Mouse (Mus musculus): ENCODE measurements around the gene Il17ra.
A peak's percentile ranks its signal among the peaks of the same experiment; 100 is the strongest.

Gene Il17ra

GRCm38 (mm10) chr6:120471991-120472441 lies 9.0 kb downstream of the Il17ra start:
- DNase-seq (ENCODE audit: low spot score in 2 of 2), result no peak

GRCm38 (mm10) chr6:120472455-120473140 lies 9.6 kb downstream of the Il17ra start:
- DNase-seq (ENCODE audit: low spot score in 2 of 2), result no peak

GRCm38 (mm10) chr6:120473427-120473826 lies 10.4 kb downstream of the Il17ra start:
- DNase-seq (ENCODE audit: low spot score in 2 of 2), result no peak

GRCm38 (mm10) chr6:120475288-120475687 lies 12.2 kb downstream of the Il17ra start:
- no peak for DNase-seq (ENCODE audit: low spot score in 2 of 2)

GRCm38 (mm10) chr6:120479302-120479701 lies 16.3 kb downstream of the Il17ra start:
- no peak for DNase-seq (ENCODE audit: low spot score in 2 of 2)

- DNase-seq (ENCODE audit: low spot score in 2 of 2), result no peak
Measured at GRCm38 (mm10) chr6:120480361-120480760, 17.3 kb downstream of the Il17ra start.

- no peak for DNase-seq (ENCODE audit: low spot score in 2 of 2)
Measured at GRCm38 (mm10) chr6:120481538-120481937, 18.5 kb downstream of the Il17ra start.

GRCm38 (mm10) chr6:120482021-120482420 lies 19.0 kb downstream of the Il17ra start:
- DNase-seq (ENCODE audit: low spot score in 2 of 2), result no peak

GRCm38 (mm10) chr6:120482756-120483155 lies 19.7 kb downstream of the Il17ra start:
- no peak for DNase-seq (ENCODE audit: low spot score in 2 of 2)

- DNase-seq (ENCODE audit: low spot score in 2 of 2), result no peak
Measured at GRCm38 (mm10) chr6:120483211-120483626, 20.2 kb downstream of the Il17ra start.

GRCm38 (mm10) chr6:120485038-120485437 lies 22.0 kb downstream of the Il17ra start:
- DNase-seq (ENCODE audit: low spot score in 2 of 2), result no peak

- no peak for DNase-seq (ENCODE audit: low spot score in 2 of 2)
Measured at GRCm38 (mm10) chr6:120486051-120486510, 23.0 kb downstream of the Il17ra start.

GRCm38 (mm10) chr6:120488647-120489046 lies 25.6 kb downstream of the Il17ra start:
- DNase-seq (ENCODE audit: low spot score in 2 of 2), result no peak

GRCm38 (mm10) chr6:120489461-120489860 lies 26.4 kb downstream of the Il17ra start:
- no peak for DNase-seq (ENCODE audit: low spot score in 2 of 2)

GRCm38 (mm10) chr6:120491064-120491463 lies 28.0 kb downstream of the Il17ra start:
- DNase-seq (ENCODE audit: low spot score in 2 of 2), result no peak

- DNase-seq (ENCODE audit: low spot score in 2 of 2), result no peak
Measured at GRCm38 (mm10) chr6:120491862-120492498, 28.9 kb downstream of the Il17ra start.

GRCm38 (mm10) chr6:120492499-120493373 lies 29.7 kb downstream of the Il17ra start:
- peak in 1 of 2 experiments; percentile 53 for DNase-seq (ENCODE audit: low spot score in 2 of 2)

GRCm38 (mm10) chr6:120493374-120494181 lies 30.5 kb downstream of the Il17ra start, which contains the start of gene Tmem121b:
Gene Tmem121b, minus strand, starts transcription at chr6:120493807.
- peak; percentile 88 to 90 for DNase-seq (ENCODE audit: low spot score in 2 of 2)

GRCm38 (mm10) chr6:120496544-120496943 lies 33.5 kb downstream of the Il17ra start:
- no peak for DNase-seq (ENCODE audit: low spot score in 2 of 2)

GRCm38 (mm10) chr6:120504051-120504450 lies 41.0 kb downstream of the Il17ra start:
- peak in 1 of 2 experiments; percentile 63 for DNase-seq (ENCODE audit: low spot score in 2 of 2)

- no peak for DNase-seq (ENCODE audit: low spot score in 2 of 2)
Measured at GRCm38 (mm10) chr6:120505531-120505930, 42.5 kb downstream of the Il17ra start.
